Mouse (Mus musculus) kidney, embryonic 14.5 days (tissue): ENCODE measurements around the gene Tapbpl. TPM values are rescaled to one million over a fixed set of nuclear protein-coding genes. Genes with fewer than 3 reads are reported as not detected.

Experiments used
- ATAC-seq: fragments of 200-750 bp; cut with Nextera tagmentation; 2 replicates; pipeline ENCODE4 v1.8.0; 2017; ENCODE audit warnings: moderate number of reproducible peaks, mild to moderate bottlenecking, moderate TSS enrichment, moderate library complexity; ENCODE audit not compliant: low FRiP score, low TSS enrichment
- H3K27ac ChIP-seq: fragments of 300-500 bp; sonication (generic); 2 replicates; pipeline ENCODE4 v1.5.1; 2014; ENCODE audit warnings: low read depth, mild to moderate bottlenecking, low read length, moderate library complexity, mixed read lengths
- H3K27me3 ChIP-seq: fragments of 300-500 bp; sonication (generic); 2 replicates; pipeline ENCODE4 v1.6.1; 2014; ENCODE audit warnings: mild to moderate bottlenecking, low read length; ENCODE audit not compliant: control insufficient read depth, insufficient read depth
- H3K36me3 ChIP-seq: fragments of 300-500 bp; sonication (generic); 2 replicates; pipeline ENCODE4 v1.6.1; 2014; ENCODE audit warnings: low read length, mixed read lengths; ENCODE audit not compliant: control insufficient read depth, insufficient read depth
- H3K4me1 ChIP-seq: fragments of 300-500 bp; sonication (generic); 2 replicates; pipeline ENCODE4 v1.6.1; 2014; ENCODE audit warnings: low read length, mixed read lengths; ENCODE audit not compliant: control insufficient read depth, insufficient read depth
- H3K4me2 ChIP-seq: fragments of 300-500 bp; sonication (generic); replicated peaks from 2 replicates; pipeline ENCODE4 v1.6.1; 2014; ENCODE audit warnings: low read depth, mild to moderate bottlenecking, low read length
- H3K4me3 ChIP-seq: fragments of 300-500 bp; sonication (generic); 2 replicates; pipeline ENCODE4 v1.5.1; 2014; ENCODE audit warnings: mild to moderate bottlenecking, low read length
- H3K9ac ChIP-seq: fragments of 300-500 bp; sonication (generic); 2 replicates; pipeline ENCODE4 v1.6.1; 2014; ENCODE audit warnings: low read depth, mild to moderate bottlenecking, low read length, moderate library complexity
- H3K9me3 ChIP-seq: fragments of 300-500 bp; sonication (generic); 2 replicates; pipeline ENCODE4 v1.6.1; 2016; ENCODE audit warnings: low read length; ENCODE audit not compliant: control insufficient read depth
- WGBS: fragments of 180-500 bp; shearing (Covaris S2); extraction: QIAGEN DNeasy Blood & Tissue Kit; methylation state at CpG from one replicate; pipeline ENCODE4 v1.1.7; 2014; 5-methylcytosine and 5-hydroxymethylcytosine counted together
- polyA plus RNA-seq: library from polyadenylated mRNA; unstranded; fragments of >200 nt; fragmentation: Nextera tagmentation; extraction: Ambion mirVana; gene quantifications from 2 replicates; pipeline ENCODE4 v1.2.1, GENCODE M21; 2014

Gene Tapbpl
- polyA plus RNA-seq, 1 experiment from 2014 or later = 4.5 TPM

GRCm38 (mm10) chr6:125266091-125266490 lies 34.4 kb upstream of the Tapbpl start:
- H3K36me3 ChIP-seq = no peaks in the 10 kb centered on the region
- 74% methylated on average over 13 of the region's 13 CpGs for WGBS
- no peak overlapping the region for H3K4me3 ChIP-seq
- no peak overlapping the region for H3K4me2 ChIP-seq
- ATAC-seq = no peak
- no peaks in the 10 kb centered on the region for H3K9me3 ChIP-seq
- no peak overlapping the region for H3K9ac ChIP-seq
- no peaks in the 10 kb centered on the region for H3K27me3 ChIP-seq
- H3K4me1 ChIP-seq = no peaks in the 10 kb centered on the region
- H3K27ac ChIP-seq = no peak overlapping the region

DNA sequence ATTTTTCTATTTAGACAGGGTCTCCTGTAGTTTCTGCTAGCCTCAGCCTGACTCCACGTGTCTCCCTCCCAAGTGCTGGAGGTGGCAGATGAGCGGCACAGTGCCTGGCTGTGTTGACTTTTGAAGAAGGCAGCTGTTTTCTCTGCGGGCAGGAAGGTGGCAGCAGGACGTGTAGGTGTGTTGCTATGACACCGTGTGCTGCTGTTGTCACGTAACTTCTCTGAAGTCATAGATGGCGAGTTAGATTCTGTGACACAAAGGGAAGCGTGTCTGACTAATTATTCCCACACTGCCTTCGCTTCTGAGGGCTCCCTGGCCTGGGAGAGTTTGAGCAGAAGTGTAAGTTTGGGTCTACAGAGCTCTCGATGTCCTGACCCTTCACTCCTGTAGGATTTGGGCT lies 33.6 kb upstream of the Tapbpl start:
- H3K36me3 ChIP-seq = no peaks in the 10 kb centered on the region
- no peaks in the 10 kb centered on the region for H3K27me3 ChIP-seq
- ATAC-seq = no peak
- H3K9ac ChIP-seq = no peak overlapping the region
- H3K9me3 ChIP-seq = no peaks in the 10 kb centered on the region
- H3K4me3 ChIP-seq = no peak overlapping the region
- no peaks in the 10 kb centered on the region for H3K4me1 ChIP-seq
- no peak overlapping the region for H3K27ac ChIP-seq
- H3K4me2 ChIP-seq = no peak overlapping the region
- 47% methylated on average over 10 of the region's 10 CpGs for WGBS

DNA sequence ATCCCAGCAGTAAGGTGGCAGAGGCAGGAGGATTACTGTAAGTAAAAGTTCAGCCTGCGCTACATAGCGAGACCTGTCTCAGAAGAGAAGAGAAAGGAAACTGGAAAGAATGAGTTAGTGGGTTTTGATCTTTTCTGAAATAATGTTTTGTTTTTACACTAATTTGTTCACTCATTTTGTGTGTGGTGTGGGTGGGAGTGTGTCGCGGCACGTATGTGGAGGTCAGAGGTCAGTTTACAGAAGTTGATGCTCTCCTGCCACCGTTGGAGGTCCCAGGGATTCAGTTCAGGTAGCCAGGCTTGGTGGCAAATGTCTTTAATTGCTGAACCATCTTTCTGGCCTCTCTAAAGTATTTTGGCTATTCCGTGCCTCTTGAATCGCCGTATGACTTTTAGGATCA lies 32.6 kb upstream of the Tapbpl start:
- H3K4me2 ChIP-seq = no peak overlapping the region
- H3K27ac ChIP-seq = no peak overlapping the region
- H3K4me3 ChIP-seq = no peak overlapping the region
- no peaks in the 10 kb centered on the region for H3K36me3 ChIP-seq
- no peaks in the 10 kb centered on the region for H3K4me1 ChIP-seq
- no peaks in the 10 kb centered on the region for H3K9me3 ChIP-seq
- WGBS = 81% methylated on average over 9 of the region's 9 CpGs
- ATAC-seq = no peak
- H3K27me3 ChIP-seq = no peaks in the 10 kb centered on the region
- H3K9ac ChIP-seq = no peak overlapping the region

- Histone ChIP-seq H3K4me1 (no peaks in the 10 kb centered on the region), H3K27ac (no peak overlapping the region), H3K9ac (no peak overlapping the region), H3K4me2 (no peak overlapping the region), H3K36me3 (no peaks in the 10 kb centered on the region), H3K27me3 (no peaks in the 10 kb centered on the region), H3K9me3 (no peaks in the 10 kb centered on the region), H3K4me3 (no peak overlapping the region)
- 82% methylated on average over 10 of the region's 10 CpGs for WGBS
- no peak for ATAC-seq
These were observed 28.4 kb upstream of the Tapbpl start for GRCm38 (mm10) chr6:125260006-125260555.

GRCm38 (mm10) chr6:125256222-125256966 lies 24.7 kb upstream of the Tapbpl start:
- no peaks in the 10 kb centered on the region for H3K9me3 ChIP-seq
- no peak overlapping the region for H3K4me2 ChIP-seq
- WGBS = 74% methylated on average over 8 of the region's 8 CpGs
- no peaks in the 10 kb centered on the region for H3K4me1 ChIP-seq
- no peak overlapping the region for H3K9ac ChIP-seq
- H3K4me3 ChIP-seq = no peak overlapping the region
- no peak for ATAC-seq
- H3K27me3 ChIP-seq = no peaks in the 10 kb centered on the region
- no peaks in the 10 kb centered on the region for H3K36me3 ChIP-seq
- H3K27ac ChIP-seq = no peak overlapping the region

- H3K36me3 ChIP-seq = no peaks in the 10 kb centered on the region
- H3K4me3 ChIP-seq = no peak overlapping the region
- H3K9ac ChIP-seq = no peak overlapping the region
- ATAC-seq = no peak
- H3K4me2 ChIP-seq = no peak overlapping the region
- H3K9me3 ChIP-seq = no peaks in the 10 kb centered on the region
- no peak overlapping the region for H3K27ac ChIP-seq
- H3K4me1 ChIP-seq = no peaks in the 10 kb centered on the region
- 83% methylated on average over 7 of the region's 7 CpGs for WGBS
- no peaks in the 10 kb centered on the region for H3K27me3 ChIP-seq
These were observed 23.9 kb upstream of the Tapbpl start for GRCm38 (mm10) chr6:125255516-125256044.

GRCm38 (mm10) chr6:125253863-125254715 lies 22.4 kb upstream of the Tapbpl start:
- H3K4me3 ChIP-seq = no peak overlapping the region
- 86% methylated on average over 14 of the region's 14 CpGs for WGBS
- H3K27me3 ChIP-seq = no peaks in the 10 kb centered on the region
- no peaks in the 10 kb centered on the region for H3K36me3 ChIP-seq
- H3K9me3 ChIP-seq = no peaks in the 10 kb centered on the region
- no peak overlapping the region for H3K9ac ChIP-seq
- H3K4me1 ChIP-seq = no peaks in the 10 kb centered on the region
- H3K4me2 ChIP-seq = no peak overlapping the region
- no peak for ATAC-seq
- H3K27ac ChIP-seq = no peak overlapping the region

GRCm38 (mm10) chr6:125252711-125253110 lies 21.1 kb upstream of the Tapbpl start:
- no peak overlapping the region for H3K4me2 ChIP-seq
- WGBS = 89% methylated on average over 8 of the region's 8 CpGs
- no peak for ATAC-seq

GRCm38 (mm10) chr6:125252285-125252684 lies 20.6 kb upstream of the Tapbpl start:
- no peak overlapping the region for H3K27ac ChIP-seq
- H3K4me1 ChIP-seq = no peaks in the 10 kb centered on the region
- no peak for ATAC-seq
- no peaks in the 10 kb centered on the region for H3K9me3 ChIP-seq
- H3K4me2 ChIP-seq = no peak overlapping the region
- 87% methylated on average over 3 of the region's 3 CpGs for WGBS
- no peaks in the 10 kb centered on the region for H3K36me3 ChIP-seq
- no peak overlapping the region for H3K9ac ChIP-seq
- H3K4me3 ChIP-seq = no peak overlapping the region
- H3K27me3 ChIP-seq = no peaks in the 10 kb centered on the region

More at GRCm38 (mm10) chr6:125252711-125253110, 21.1 kb upstream of the Tapbpl start:
- Histone ChIP-seq H3K9ac (no peak overlapping the region), H3K27ac (no peak overlapping the region), H3K4me3 (no peak overlapping the region), H3K27me3 (no peaks in the 10 kb centered on the region), H3K9me3 (no peaks in the 10 kb centered on the region), H3K36me3 (no peaks in the 10 kb centered on the region), H3K4me1 (no peaks in the 10 kb centered on the region)
